Mouse (Mus musculus) stomach, postnatal 0 days (tissue): ENCODE results near the gene Rpl7l1. TPM values are rescaled to one million over a fixed set of nuclear protein-coding genes. Genes with fewer than 3 reads are reported as not detected.

ENCODE experiments used
- ATAC-seq: fragments of 200-750 bp; cut with Nextera tagmentation; 2 replicates; pipeline ENCODE4 v1.8.0; 2017; ENCODE audit not compliant: low FRiP score, low TSS enrichment
- DNase-seq: peaks from one replicate; pipeline ENCODE4 v3.0.0-alpha.2; 2016; ENCODE audit warnings: low spot score
- H3K27ac ChIP-seq: fragments of 300-500 bp; sonication (generic); replicated peaks from 2 replicates; pipeline ENCODE4 v1.5.1; 2014; ENCODE audit warnings: mild to moderate bottlenecking, control low read depth
- H3K27me3 ChIP-seq: fragments of 300-500 bp; sonication (generic); 2 replicates; pipeline ENCODE4 v1.6.1; 2014; ENCODE audit warnings: low read length; ENCODE audit not compliant: control insufficient read depth, insufficient read depth
- H3K36me3 ChIP-seq: fragments of 300-500 bp; sonication (generic); 2 replicates; pipeline ENCODE4 v1.6.1; 2014; ENCODE audit warnings: low read length, mixed read lengths; ENCODE audit not compliant: control insufficient read depth, insufficient read depth
- H3K4me1 ChIP-seq: fragments of 300-500 bp; sonication (generic); replicated peaks from 2 replicates; pipeline ENCODE4 v1.6.1; 2014; ENCODE audit warnings: antibody characterized with exemption; ENCODE audit not compliant: control insufficient read depth, insufficient read depth
- H3K4me2 ChIP-seq: fragments of 300-500 bp; sonication (generic); replicated peaks from 2 replicates; pipeline ENCODE4 v1.6.1; 2014; ENCODE audit warnings: low read depth, mild to moderate bottlenecking, control low read depth, moderate library complexity
- H3K4me3 ChIP-seq: fragments of 300-500 bp; sonication (generic); 2 replicates; pipeline ENCODE4 v1.5.1; 2014; ENCODE audit warnings: low read depth, low read length, control low read depth
- H3K9ac ChIP-seq: fragments of 300-500 bp; sonication (generic); 2 replicates; pipeline ENCODE4 v1.6.1; 2014; ENCODE audit warnings: mild to moderate bottlenecking, low read length, control low read depth, mixed read lengths
- H3K9me3 ChIP-seq: fragments of 300-500 bp; sonication (generic); 2 replicates; pipeline ENCODE4 v1.6.1; 2016; ENCODE audit warnings: low read length; ENCODE audit not compliant: control insufficient read depth
- CTCF ChIP-seq: IDR thresholded peaks from 2 replicates; pipeline ENCODE4 v1.5.1; 2016; ENCODE audit warnings: antibody characterized with exemption, low read depth, mild to moderate bottlenecking, moderate library complexity
- EP300 ChIP-seq: optimal IDR thresholded peaks from 2 replicates; pipeline ENCODE3; 2016; ENCODE audit warnings: antibody characterized with exemption
- WGBS: fragments of 180-500 bp; shearing (Covaris S2); extraction: QIAGEN DNeasy Blood & Tissue Kit; methylation state at CpG from one replicate; pipeline ENCODE4 v1.1.7; 2014; 5-methylcytosine and 5-hydroxymethylcytosine counted together
- polyA plus RNA-seq: library from polyadenylated mRNA; unstranded; fragments of >200 nt; fragmentation: Nextera tagmentation; extraction: Ambion mirVana; gene quantifications from 2 replicates; pipeline ENCODE4 v1.2.1, GENCODE M21; 2015

The Rpl7l1 gene
- polyA plus RNA-seq, 1 experiment from 2014 or later, result 95.0 TPM

GRCm38 (mm10) chr17:46809131-46809830 is 26.8 kb upstream of the Rpl7l1 start:
- DNase-seq (no peak), ATAC-seq (no peak)
- Histone ChIP-seq H3K4me1 (no peaks in the 10 kb centered on the region), H3K27ac (no peak overlapping the region), H3K4me3 (no peak overlapping the region), H3K9ac (no peak overlapping the region), H3K4me2 (no peak overlapping the region), H3K27me3 (no peaks in the 10 kb centered on the region), H3K36me3 (peaks cover 28% of the 10 kb centered on the region), H3K9me3 (no peaks in the 10 kb centered on the region)
- TF ChIP-seq EP300 (no peak), CTCF (no peak)
- WGBS, result 81% methylated on average over 6 of the region's 6 CpGs

DNA sequence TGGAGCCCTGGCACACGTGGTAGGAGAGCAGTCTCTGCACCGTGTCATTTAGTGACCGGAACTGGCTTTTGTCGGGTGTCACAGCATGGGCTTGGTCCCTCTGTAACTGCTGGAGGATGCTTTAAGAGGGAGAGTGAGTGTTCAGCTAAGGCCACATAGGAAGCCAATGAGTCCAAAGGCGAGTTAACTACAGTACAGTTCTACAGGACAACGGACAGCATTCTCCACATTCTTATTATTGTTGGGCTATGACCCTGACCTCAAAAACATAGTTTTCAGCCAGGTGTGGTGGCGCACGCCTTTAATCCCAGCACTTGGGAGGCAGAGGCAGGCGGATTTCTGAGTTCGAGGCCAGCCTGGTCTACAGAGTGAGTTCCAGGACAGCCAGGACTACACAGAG is 25.9 kb upstream of the Rpl7l1 start:
- no peaks in the 10 kb centered on the region for H3K4me1 ChIP-seq
- H3K4me3 ChIP-seq, result no peak overlapping the region
- H3K9me3 ChIP-seq, result no peaks in the 10 kb centered on the region
- no peak overlapping the region for H3K27ac ChIP-seq
- ATAC-seq (no peak), DNase-seq (no peak)
- no peak overlapping the region for H3K9ac ChIP-seq
- TF ChIP-seq CTCF, result no peak
- no peak for TF ChIP-seq EP300
- peaks cover 28% of the 10 kb centered on the region for H3K36me3 ChIP-seq
- H3K4me2 ChIP-seq, result no peak overlapping the region
- no peaks in the 10 kb centered on the region for H3K27me3 ChIP-seq
- WGBS, result 86% methylated on average over 9 of the region's 10 CpGs

GRCm38 (mm10) chr17:46801761-46802160 is 19.3 kb upstream of the Rpl7l1 start:
- Histone ChIP-seq H3K9ac (no peak overlapping the region), H3K36me3 (peaks cover 29% of the 10 kb centered on the region), H3K27ac (no peak overlapping the region), H3K27me3 (no peaks in the 10 kb centered on the region), H3K4me2 (no peak overlapping the region), H3K4me3 (no peak overlapping the region), H3K9me3 (no peaks in the 10 kb centered on the region), H3K4me1 (no peaks in the 10 kb centered on the region)
- ATAC-seq (no peak), DNase-seq (no peak)
- WGBS, result 78% methylated on average over 6 of the region's 6 CpGs
- TF ChIP-seq CTCF (no peak), EP300 (no peak)

- DNase-seq (no peak), ATAC-seq (no peak)
- Histone ChIP-seq H3K27me3 (no peaks in the 10 kb centered on the region), H3K9me3 (no peaks in the 10 kb centered on the region), H3K27ac (no peak overlapping the region), H3K9ac (no peak overlapping the region), H3K4me2 (no peak overlapping the region), H3K4me1 (no peaks in the 10 kb centered on the region), H3K4me3 (no peak overlapping the region), H3K36me3 (peaks cover 19% of the 10 kb centered on the region)
- no peak for TF ChIP-seq EP300
- no peak for TF ChIP-seq CTCF
- WGBS, result 62% methylated on average over 10 of the region's 10 CpGs
These were observed 17.2 kb upstream of the Rpl7l1 start for GRCm38 (mm10) chr17:46799680-46800079.

- ATAC-seq, result no peak
These were observed 14.9 kb upstream of the Rpl7l1 start for GRCm38 (mm10) chr17:46797386-46797785.

GRCm38 (mm10) chr17:46796743-46797142 is 14.3 kb upstream of the Rpl7l1 start:
- H3K4me1 ChIP-seq, result no peaks in the 10 kb centered on the region
- peaks cover 14% of the 10 kb centered on the region for H3K36me3 ChIP-seq
- WGBS, result 85% methylated on average over 4 of the region's 4 CpGs
- H3K4me2 ChIP-seq, result no peak overlapping the region
- no peak overlapping the region for H3K9ac ChIP-seq
- ATAC-seq (no peak), DNase-seq (no peak)
- no peaks in the 10 kb centered on the region for H3K9me3 ChIP-seq
- TF ChIP-seq CTCF, result no peak
- H3K4me3 ChIP-seq, result no peak overlapping the region
- no peaks in the 10 kb centered on the region for H3K27me3 ChIP-seq
- H3K27ac ChIP-seq, result no peak overlapping the region

More at GRCm38 (mm10) chr17:46797386-46797785, 14.9 kb upstream of the Rpl7l1 start:
- no peak overlapping the region for H3K4me2 ChIP-seq
- H3K27ac ChIP-seq, result no peak overlapping the region
- no peak overlapping the region for H3K4me3 ChIP-seq
- no peak overlapping the region for H3K9ac ChIP-seq
- WGBS, result 37% methylated on average over 8 of the region's 8 CpGs
- DNase-seq, result no peak
- no peaks in the 10 kb centered on the region for H3K9me3 ChIP-seq
- H3K36me3 ChIP-seq, result peaks cover 19% of the 10 kb centered on the region
- no peaks in the 10 kb centered on the region for H3K4me1 ChIP-seq
- no peaks in the 10 kb centered on the region for H3K27me3 ChIP-seq
- TF ChIP-seq CTCF, result no peak
